Mouse (Mus musculus) spleen, adult 2 months (tissue): ENCODE results near the gene Setd4.

Experiments used
- CTCF ChIP-seq: fragments of 200-500 bp; IDR thresholded peaks from 2 replicates; pipeline ENCODE4 v1.5.1; 2011; ENCODE audit warnings: mild to moderate bottlenecking, inconsistent platforms; ENCODE audit not compliant: insufficient read depth, insufficient read length, insufficient replicate concordance; ENCODE audit errors: extremely low read depth
- POLR2A ChIP-seq: fragments of 200-500 bp; IDR thresholded peaks from 2 replicates; pipeline ENCODE4 v1.6.1; 2011; ENCODE audit warnings: low read depth, low read length, inconsistent platforms

DNA sequence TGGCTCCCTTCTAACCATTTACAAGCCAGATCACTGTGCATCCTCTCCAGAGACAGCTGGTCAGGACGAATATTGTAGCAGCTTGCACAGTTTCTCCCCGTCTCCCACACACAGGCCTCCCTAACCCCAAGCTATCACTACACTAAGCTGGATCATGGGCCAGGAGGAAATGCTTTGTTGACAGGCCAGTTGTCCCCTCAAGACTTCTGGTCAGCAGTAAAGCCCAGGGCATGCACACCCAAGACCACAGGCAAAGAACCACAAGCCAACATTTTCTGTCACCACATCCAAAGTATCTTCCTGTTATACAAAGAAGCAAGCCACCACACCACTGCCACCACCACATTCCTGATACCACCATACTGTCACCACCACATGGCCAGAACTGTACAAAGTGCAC lies 55.8 kb downstream of the Setd4 start:
- TF ChIP-seq CTCF (no peak), POLR2A (no peak)
